Mouse (Mus musculus) 3T3-L1 (cell line): ENCODE measurements around the gene Lss.

Source experiments
- DNase-seq: peaks from one replicate; pipeline ENCODE4 v3.0.0-alpha.2; 2015; ENCODE audit warnings: low read depth, low spot score

Gene Lss

DNA sequence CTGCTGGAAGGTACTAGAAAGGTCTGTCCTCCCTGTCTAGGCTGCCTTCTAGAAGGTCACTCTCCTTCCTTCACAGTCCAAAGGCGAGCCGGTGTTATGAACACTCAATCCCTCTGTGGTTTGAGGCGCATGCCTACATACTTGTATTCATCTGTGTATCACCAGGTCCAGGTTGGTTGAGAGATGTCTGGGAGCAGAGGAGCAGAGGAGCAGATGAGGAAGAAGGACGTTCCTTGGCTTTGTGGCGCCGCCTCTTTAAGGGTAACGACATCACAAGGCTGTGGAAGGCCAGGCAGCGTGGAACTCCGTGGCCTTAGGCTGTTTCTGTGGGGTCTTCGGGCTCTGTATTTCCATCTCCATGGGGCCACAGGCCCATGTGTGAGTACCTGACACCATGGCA, 30.6 kb downstream of the Lss start, which contains the start of gene Spatc1l:
TSS of gene Spatc1l (plus strand) at position 301 of the 400 bp plus-strand sequence.
- DNase-seq, result no peak

DNA sequence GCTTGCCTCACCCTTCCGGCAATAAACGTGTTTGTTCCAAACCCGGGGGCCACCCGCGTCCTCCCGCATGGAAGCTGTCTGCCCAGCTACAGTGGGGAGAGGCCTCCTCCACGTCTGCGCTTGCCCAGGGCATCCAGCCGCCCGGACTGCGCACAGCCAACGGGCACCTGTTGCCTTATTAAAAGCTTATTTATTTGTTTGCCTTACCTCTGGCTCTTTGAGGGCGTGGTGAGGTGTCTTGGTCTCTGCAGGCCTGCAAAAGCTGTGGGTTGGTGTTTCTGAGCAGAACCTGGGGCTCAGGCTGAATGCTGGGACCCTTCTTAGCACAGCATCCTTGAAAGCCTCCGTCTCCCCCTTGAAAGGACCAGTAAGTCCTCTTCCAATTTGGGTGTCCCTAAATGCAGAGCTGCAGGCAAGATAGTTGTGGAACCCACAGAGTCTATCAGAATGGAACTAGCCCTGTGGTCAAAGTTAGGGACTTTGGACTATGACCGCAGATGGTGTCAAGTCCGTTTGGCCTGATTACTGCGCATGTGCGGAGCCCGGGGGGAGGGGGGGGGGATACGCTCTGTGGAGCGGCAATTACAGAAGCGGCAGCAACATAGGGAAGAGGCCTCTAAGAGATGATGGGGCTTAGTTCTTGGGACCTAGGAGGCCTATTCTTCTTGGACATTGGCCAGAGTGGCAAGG, 38.8 kb downstream of the Lss start:
- DNase-seq, result no peak

DNA sequence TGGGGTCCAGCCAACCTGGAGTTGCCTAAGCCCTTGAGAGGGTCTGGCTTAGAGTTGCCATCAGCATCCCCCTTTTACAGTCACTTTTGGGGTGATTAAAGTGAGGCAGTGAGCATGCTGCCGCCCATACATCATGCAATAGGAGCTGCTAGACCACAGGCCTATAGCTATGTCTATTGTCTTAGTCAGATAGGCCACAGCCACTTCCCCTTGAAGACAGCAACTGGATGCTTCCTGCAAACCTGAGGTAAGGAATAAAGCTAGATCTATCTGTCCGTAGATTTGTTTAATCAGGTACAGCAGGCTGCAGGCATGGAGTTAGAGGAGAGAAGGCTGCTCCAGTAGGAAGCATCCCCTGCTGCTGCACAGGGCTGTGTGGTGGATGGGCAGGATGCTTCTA, 39.7 kb downstream of the Lss start:
- no peak for DNase-seq

DNA sequence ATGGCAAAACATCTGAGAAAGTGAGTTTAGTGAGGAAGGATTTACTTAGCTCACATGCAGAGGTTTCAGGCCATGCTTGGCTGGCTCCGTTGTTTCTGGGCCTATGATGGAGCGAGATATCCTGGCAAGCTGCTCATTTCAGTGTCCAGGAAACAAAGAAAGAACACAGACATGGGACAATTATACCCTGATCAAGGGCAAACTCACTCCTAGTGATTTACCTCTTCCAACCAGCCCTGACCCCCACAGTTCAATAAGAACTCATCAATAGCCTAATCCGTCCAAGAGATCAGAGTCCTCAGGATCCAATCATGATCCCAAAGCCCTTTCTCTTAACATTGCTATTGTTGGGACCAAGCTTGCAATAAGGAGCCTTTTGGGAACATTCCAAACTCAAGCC, 40.8 kb downstream of the Lss start:
- no peak for DNase-seq

DNA sequence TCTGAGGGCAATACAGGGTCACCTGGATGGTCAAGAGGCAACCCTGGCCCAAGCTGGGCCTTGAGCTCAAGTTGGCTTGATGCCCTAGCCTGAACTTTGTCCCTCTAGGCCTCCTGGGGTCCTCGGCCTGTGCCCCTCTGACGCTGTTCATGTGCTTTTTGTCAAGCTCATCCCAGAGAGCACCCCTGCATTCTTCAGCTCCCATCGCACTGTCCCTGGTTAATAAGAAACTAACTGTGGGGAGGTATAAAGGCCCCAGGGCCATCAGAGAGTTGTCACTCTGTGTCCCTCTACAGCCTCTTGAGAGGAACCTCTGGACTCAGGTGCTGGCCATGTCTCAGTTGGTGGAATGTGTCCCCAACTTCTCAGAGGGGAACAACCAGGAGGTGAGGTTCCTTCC, 44.0 kb downstream of the Lss start, which contains the start of gene Ftcd:
TSS of gene Ftcd (plus strand) at position 275 of the 400 bp plus-strand sequence.
- DNase-seq, result no peak

DNA sequence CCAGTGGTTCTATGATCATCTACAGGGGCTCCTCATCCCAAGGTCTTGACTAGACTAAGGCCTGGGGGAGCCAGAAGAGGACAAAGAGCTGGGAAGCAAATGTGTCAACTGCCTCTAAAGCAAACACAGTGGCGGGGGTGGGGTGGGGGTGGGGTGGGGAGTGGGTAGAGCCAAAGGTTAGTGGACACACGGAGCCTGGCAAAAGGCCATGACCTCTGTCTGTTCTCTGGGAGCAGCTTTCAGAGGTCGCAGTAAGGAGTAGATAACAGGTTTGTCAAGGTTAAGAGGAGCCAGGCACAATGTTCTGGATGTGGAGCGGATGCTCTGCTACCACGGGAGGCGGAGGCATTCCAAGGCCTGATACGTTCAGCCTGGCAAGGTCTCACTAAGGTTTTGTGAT, 45.5 kb downstream of the Lss start:
- no peak for DNase-seq

DNA sequence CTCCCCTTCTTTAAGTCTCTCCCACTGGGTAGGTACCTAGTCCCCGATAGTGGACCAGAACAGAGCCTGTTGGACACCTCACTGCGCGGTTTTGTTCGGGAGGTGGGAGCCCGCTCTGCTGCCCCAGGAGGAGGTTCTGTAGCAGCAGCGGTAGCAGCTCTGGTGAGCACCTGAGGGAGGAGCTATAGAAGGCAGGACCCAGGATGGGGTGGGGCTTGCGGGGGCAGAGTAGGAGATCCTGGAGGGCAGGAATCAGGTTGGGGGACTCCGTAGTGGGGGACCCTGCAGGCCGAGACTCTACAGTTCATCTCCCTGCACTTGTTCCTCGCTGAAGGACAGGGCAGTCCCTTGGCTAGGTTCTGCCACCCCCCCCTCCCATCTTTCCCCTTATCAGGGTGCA, 52.8 kb downstream of the Lss start:
- DNase-seq, result no peak

DNA sequence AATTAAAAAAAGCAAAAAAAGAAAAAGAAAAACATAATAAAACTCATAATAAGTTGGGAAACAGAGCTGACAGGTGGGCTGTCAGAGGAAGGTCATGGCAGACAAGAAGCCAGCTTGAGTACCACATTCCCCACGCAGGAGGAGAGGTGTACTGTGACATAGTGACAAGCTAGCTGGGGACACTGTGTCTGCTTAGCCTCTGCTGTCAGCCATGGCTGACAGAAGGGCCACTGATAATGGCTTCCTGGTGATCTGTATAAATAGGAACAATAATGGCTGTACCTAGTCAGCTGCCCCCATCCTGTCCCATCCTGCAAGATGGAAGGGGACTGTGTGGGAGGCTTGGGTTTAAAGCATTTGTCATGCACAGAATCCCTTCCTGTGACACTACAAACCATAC, 54.8 kb downstream of the Lss start:
- DNase-seq, result no peak

DNA sequence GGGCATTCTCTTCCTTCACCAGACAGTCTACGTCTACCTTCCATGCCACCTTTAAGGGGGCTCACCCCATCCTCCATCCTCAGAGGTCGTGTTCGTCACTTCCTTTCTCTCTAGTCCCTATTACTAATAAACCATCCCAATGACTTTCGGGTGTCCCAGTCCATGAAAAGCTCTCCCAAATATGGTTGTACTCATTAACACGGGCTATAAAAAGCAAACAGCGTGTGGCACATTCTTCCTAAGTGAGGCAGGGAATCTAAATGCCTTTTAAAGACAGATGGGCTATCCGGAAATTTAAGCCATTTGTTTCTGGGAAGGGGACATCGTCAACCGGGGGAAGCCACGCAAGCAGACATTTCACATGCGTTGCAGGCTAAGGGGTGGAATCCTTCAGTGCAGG, 58.8 kb downstream of the Lss start:
- no peak for DNase-seq

DNA sequence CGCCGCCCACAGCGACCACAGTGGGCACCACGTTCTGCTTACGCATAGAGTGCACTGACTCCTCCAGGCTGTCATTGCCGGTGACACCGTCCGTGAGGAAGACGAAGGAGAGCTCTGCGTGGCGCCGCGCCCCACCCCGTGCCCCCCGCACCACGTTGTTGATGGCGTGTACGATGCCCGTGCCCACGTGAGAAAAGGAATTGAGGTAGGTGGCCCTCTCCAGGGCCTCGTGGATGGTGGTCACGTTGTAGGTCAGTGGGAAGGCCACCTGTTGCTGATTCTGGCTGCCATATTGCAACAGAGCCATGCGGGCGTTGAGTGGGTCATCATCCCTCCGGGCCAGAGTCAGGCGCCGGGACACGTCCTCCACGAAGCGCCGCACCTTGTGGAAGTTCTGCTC, 65.0 kb downstream of the Lss start:
- DNase-seq, result no peak

DNA sequence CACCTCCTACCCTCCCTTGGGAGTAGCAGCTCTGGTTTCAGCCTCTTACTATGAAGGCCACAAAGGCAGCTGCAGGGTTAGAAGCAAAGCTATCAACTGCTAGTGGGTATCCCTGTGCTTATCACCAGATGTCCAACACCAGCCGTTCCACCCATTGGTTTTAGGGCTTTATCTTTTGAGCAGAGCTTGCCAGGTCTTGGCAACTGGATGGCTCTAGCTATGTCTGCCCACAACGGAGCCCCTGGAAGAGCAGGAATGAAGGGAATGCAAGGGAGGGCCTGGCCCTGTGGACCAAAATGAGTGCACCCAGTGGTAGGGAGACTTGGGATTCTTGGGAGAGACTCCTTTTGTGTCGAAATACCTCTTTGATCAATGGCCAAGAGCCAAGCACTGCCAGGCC, 71.3 kb downstream of the Lss start:
- DNase-seq, result no peak
